Mouse (Mus musculus): ENCODE results near the gene Npw. TPM values are rescaled to one million over a fixed set of nuclear protein-coding genes. Genes with fewer than 3 reads are reported as not detected.
A peak's percentile ranks its signal among the peaks of the same experiment; 100 is the strongest.

Gene Npw
- total RNA-seq, 1 experiment from 2014 or later = not detected

DNA sequence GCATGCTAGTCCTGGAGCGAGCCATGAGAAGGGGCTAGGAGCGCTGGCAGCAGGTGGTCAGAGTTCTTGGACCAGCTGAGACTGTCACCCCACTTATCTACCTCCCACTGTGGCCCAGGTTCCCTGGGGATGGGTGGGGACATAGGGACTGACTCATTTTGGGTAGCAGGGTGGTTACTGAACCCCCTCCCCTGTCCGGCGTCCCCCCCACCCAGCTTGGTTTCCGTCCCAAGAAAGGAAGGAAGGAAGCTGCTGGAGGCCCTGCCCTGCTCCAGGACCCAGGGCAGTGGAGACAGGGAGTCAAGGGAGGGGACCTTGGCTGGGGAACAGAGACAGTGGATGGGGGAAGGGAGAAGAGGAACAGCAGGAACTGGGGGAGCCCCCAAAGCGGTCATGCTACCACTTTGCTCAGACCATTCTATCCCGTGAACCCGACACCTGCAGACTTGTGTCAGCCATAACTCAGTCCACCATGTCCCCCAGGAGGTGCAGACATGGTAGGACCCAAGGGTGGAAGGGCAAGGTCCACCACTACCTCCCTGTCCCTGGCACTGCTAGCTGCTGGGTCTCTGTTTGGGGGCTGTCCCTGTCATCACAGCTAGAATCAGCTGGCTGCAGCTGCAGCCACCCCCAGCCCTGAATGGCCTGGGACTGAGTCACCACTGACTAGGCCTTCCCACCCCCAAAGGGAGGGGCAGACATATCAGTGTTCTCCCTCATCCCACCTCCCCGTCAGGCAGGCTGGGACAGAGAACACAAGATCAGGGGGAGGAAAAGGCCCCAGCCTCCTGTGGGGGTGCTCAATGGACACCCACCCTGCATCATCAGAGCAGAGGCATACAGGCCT lies 13.2 kb downstream of the Npw start:
- ATAC-seq (replicated peaks; ENCODE audit: insufficient number of reproducible peaks, low FRiP score, low TSS enrichment, poor library complexity, severe bottlenecking) = no peak

DNA sequence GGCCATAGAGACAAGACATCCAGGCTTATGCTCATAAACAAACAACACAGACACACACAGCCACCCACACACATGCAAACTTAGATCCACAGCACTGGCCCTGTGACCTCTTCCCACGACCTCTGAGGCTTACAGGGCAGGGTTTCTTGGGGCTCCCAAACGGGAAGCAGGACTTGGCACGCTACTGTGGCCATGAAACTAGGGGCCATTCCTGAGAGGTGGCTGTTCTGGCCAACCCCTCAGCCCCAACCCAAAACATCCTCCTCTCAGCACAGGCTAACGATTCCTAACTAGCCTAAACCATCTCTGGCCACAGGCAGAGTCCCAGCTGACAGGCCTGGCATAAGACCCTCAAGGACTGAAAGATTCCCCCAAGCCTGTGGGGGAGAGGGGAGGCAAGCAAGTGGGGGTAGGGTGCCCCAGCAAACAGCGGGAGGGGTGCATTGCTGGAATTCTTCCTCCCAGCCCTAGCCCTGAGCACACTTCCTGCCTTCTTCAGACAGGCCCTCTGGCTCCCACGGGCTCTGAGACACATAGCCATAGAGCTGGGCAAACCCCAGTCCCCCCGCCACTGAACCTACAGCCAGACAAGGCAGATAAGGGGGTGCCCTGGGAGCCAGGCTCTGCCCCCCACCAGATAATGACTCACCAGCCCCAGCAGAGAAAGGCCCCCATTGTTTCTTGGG lies 14.1 kb downstream of the Npw start:
- ATAC-seq (replicated peaks; ENCODE audit: insufficient number of reproducible peaks, low FRiP score, low TSS enrichment, poor library complexity, severe bottlenecking) = no peak

DNA sequence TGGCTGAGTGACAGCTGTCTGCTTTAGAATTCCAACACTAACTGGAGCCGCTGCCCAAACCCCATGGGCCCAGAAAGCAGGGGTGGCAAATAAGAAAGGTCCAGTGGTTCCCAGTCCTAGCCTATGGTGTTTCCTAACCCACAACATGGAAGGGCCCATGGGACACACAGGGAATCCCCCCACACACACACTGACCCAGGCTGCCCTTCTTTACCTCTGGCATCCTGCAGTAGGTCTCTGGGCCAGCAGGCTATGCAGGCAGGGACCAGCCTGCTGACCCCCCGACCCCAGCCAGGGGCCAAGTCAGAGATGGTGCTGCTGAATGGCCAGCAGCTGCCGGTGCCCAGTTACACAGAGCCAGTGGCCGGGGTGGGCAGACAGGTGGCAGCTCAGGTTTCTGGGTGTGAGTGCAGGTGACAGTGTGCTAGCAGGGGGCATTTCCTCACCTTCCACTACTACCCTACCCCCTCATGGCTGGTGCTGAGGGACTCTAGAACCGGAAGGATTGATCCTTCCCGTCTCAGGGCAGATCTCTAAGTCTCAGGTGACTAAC lies 15.4 kb downstream of the Npw start:
- no peak for ATAC-seq (replicated peaks; ENCODE audit: insufficient number of reproducible peaks, low FRiP score, low TSS enrichment, poor library complexity, severe bottlenecking)

DNA sequence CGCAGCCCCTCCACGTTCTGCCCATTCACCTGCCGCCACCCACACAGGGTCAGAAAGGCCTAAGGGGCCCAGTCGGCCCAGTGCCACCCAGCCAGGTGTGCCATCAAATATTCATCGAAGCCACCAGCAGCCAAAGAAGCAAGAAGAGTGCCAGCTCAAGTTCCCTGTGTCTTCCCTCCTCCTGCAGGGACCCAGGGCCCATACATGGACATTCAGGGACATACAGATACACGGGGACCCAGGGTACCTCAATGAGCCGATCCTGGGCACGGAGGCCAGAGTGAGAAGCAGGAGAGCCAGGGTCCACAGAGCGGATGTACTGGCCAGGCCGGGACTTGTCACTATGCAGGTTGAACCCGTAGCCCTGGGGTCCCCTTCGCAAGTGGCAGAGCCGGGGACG lies 16.3 kb downstream of the Npw start:
- ATAC-seq (replicated peaks; ENCODE audit: insufficient number of reproducible peaks, low FRiP score, low TSS enrichment, poor library complexity, severe bottlenecking) = no peak

DNA sequence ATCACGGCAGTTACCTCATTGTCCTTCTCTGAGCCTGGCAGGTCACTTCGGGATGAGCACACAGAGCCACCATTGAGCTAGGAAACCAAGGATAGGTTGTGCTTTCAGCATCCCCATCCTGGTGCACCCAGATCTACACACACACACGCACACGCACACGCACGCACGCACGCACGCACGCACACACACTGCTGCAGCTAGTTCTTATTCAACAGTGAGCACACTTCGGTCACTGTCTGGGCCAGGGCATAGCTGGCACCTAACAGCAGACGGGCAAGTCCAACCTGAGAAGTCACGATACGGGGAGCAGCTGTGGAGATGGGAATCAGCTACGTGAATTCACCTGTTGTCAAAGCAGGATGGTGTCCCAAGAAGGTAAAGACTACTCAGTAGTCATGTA lies 17.7 kb downstream of the Npw start:
- ATAC-seq (replicated peaks; ENCODE audit: insufficient number of reproducible peaks, low FRiP score, low TSS enrichment, poor library complexity, severe bottlenecking) = no peak

DNA sequence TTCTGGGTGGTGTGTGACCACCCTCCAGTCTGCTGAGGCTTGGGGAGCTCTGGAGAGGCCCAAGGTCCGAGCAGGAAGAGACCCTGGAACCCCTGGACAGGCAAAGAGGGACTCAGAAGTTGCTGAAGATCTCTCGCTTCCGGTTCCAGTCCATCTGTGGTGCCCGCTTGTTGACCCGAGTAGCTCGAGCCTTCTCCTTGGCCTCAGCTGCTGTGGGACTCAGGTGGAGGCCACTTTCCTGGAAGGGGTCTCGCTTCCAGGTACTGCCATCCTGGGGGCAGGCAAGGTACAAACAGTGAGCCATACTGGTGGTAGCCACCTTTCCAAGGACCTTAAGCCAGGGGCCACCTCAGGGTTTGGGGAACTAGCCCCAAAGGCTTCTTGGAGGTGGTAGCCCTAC lies 18.1 kb downstream of the Npw start:
- ATAC-seq (replicated peaks; ENCODE audit: insufficient number of reproducible peaks, low FRiP score, low TSS enrichment, poor library complexity, severe bottlenecking) = no peak

DNA sequence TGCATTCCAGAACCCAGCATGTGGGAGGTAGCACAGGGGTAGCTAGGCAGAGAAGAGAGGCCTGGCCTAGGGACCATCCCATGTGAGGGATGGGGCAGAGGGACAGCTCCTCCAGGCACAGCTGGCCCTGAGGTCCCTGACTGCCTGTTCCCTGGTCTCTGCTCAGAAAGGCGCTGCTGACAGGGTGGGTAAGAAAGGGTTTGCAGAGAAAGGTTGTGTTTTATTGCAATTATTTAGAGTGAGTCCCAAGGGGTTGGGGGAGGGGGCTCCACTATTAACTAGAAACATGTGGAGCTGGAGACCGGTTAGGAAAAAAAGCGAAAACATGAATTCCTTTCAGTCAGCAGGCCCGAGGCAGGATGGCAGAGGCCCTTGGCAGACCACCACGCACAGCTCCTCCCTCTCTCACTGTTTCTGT lies 18.7 kb downstream of the Npw start:
- no peak for ATAC-seq (replicated peaks; ENCODE audit: insufficient number of reproducible peaks, low FRiP score, low TSS enrichment, poor library complexity, severe bottlenecking)

DNA sequence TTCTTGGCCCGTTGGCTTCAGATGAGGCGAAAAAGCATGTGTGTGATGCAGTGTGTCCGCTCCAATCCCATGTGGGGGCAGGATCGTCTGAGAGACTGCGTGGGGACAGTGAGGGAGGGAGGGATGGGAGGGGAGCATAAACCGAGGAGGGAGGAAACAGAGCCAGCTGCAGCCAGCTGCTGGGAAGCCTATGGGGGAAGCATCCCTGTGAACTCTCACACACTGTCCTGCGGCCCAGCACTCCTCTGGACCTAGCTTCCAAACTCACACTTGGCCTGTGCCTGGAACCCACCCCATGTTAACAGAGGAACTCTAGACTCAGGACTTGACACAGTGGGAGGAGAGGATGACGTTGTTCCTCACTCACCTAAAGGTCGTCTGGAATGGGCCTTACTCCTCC lies 19.4 kb downstream of the Npw start:
- ATAC-seq (replicated peaks; ENCODE audit: insufficient number of reproducible peaks, low FRiP score, low TSS enrichment, poor library complexity, severe bottlenecking) = no peak

DNA sequence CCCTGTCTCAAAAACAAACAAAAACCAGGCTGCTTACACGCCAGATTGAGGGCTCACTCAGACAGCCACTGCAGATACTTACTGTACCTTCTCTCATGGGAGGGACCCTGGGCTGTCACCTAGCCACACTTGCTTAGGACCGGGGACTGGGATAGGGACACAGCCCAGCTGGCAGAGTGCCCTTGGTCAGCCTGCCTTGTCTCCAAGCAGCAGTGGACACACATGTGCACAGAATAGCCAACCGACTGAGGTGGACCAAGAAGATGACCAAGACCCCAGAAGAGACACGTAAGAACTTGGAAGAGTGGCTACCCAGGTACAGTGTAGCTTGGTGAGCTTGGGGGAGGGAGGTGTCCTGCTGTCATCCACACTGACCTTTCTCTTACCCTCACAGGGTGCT lies 20.0 kb downstream of the Npw start:
- no peak for ATAC-seq (replicated peaks; ENCODE audit: insufficient number of reproducible peaks, low FRiP score, low TSS enrichment, poor library complexity, severe bottlenecking)

DNA sequence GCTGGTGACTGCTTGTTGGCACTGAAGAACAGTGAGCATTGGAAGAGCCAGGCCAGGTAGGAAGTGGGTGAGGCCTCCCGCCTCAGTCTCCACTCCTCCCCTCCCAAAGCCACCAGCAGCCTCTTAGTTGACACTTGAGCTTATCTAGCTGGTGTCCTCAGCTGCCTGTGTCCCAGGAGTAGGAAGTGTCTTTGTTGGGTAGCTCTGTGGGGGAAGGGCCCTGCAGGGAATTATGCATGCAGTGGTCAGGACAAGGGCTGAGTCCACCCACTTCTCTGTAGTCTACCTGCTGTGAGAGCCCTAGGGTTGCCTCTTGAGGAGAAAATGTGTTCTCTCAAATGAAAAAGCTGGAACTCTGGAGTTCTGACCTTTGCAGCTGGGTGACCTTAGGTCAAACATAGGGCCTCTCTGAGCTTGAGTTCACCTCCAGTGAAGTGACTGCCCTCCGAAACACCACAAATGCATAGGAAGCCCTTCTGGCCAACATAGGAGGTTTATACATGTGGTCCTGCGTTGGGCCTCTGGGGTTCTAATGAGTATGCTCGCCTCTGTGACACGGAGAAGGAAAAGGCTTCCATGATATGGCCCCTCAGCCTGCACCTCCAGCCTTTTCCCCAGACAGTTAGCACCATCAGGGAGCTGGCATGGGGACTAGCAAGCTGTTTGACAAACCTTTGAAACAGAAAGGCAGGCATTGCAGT lies 21.3 kb downstream of the Npw start:
- ATAC-seq (replicated peaks; ENCODE audit: insufficient number of reproducible peaks, low FRiP score, low TSS enrichment, poor library complexity, severe bottlenecking) = no peak

DNA sequence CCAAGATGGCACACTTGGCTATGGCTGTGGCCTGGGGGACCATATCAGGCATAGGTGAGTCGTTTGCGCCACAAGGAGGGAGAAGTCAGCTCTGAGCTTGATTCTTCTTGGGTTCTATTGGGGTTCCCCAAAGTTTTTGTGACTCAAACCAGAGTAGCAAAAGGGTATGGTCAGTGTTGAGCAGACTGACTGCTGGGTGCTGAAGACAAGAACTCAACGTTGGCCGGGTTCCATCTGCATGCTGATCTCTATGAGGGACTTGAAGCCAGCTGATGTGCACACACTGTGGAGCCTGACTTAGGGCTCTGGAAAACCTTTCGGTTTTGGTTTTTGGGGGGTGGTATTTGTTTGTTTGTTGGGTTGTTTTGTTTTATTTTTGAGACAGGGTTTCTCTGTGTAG lies 22.6 kb downstream of the Npw start:
- no peak for ATAC-seq (replicated peaks; ENCODE audit: insufficient number of reproducible peaks, low FRiP score, low TSS enrichment, poor library complexity, severe bottlenecking)

DNA sequence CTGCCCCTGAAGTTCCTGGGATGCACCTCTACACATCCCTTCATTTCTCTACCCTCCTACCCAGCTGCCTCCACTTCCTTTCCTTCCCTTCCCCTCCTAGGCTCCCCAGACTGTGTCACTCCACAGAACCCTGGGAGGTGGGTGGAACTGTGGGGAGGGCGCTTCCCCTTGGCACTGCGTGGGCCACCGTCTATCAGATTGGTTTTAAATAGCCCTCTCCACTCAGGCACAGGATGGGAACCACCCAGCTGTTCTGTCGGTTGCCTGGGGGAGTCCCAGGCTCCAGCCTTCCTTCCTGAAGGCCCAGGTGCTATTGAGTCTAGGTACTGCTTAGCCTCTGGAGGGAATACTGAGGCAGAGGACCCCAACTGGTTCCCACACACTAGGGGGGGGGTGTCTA lies 23.2 kb downstream of the Npw start:
- ATAC-seq (replicated peaks; ENCODE audit: insufficient number of reproducible peaks, low FRiP score, low TSS enrichment, poor library complexity, severe bottlenecking) = no peak

DNA sequence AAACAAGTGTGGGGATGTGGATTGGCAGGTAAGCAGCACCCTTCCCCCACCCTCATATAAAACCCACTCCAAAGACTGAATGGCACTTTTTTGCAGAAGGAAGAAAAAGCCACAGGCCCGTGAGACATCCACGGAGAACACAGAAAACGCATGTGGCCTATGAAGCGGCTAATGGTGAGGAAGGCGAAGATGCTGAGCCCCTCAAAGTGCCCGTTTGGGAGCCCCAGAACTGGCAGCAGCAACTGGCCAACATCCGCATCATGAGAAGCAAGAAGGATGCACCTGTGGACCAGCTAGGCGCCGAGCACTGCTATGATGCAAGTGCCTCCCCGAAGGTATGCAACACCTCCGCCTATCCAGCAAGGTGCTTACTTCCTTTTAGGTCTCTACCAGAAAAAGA lies 24.4 kb downstream of the Npw start:
- ATAC-seq (replicated peaks; ENCODE audit: insufficient number of reproducible peaks, low FRiP score, low TSS enrichment, poor library complexity, severe bottlenecking) = no peak

DNA sequence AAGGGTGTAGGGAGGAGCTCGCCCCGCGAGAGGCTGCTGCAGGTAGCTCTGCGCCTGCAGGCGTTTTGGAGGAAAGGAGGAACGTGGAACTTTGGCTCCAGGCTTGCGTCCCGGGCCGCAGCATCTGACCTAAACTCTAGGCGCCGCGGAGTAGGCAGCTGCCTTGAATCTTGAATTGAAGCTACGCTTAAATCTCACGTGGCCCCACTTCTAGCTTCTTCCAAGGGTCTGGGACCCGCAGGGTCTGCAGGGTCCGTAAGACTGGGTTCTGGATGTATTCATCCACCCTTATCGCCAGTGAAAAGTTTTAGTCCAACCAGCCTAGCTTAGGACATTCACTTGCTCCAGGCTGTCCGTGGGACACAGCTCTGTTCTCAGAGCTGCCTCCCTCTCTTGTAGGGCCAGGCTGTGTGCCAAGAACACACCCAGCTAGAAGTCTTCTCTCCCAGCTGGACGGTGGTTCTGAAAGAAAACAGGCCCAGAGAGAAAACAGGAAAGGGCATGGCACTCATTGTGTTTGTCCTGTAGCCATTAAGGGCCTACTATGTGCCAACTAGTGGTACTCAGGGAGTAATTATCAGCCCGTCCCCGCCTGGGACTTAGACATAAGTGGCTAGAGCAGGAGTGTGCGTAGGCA lies 25.3 kb downstream of the Npw start:
- ATAC-seq (replicated peaks; ENCODE audit: insufficient number of reproducible peaks, low FRiP score, low TSS enrichment, poor library complexity, severe bottlenecking) = no peak

DNA sequence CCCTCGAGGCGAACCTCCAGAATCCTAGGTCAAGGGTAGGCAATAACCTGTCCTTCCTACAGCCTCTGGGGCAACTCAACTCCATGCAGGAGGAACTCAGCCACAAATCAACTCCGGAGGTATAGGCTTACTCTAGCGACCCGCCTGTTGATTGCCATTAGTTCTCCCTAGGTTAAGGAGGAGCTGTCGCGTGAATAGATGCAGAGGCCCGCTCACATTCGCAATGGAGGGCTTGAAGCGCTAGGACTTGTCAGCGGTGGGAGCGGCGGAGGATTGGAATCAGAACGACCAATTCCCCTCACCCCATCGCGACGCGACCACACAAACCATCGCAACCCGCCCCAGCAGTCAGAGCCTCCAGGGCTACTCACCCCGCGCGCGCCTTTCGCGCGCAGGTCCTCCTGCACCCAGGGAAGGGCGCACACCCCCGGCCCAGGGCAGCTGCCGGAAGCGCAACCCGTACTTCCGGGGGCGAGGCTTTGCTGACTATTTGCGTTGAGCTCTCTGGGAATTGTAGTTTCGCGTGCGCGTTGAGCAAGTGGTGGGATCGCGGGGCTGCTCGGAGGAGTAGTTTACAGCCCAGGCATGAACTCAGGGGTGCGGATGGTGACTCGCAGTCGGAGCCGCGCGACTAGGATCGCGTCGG lies 26.0 kb downstream of the Npw start, which contains the start of the genes Tsc2 and Nthl1:
Gene Tsc2, minus strand, starts transcription at position 464 of the 646 bp plus-strand sequence.
Gene Nthl1, plus strand, starts transcription at position 514 of the 646 bp plus-strand sequence.
- ATAC-seq (replicated peaks; ENCODE audit: insufficient number of reproducible peaks, low FRiP score, low TSS enrichment, poor library complexity, severe bottlenecking) = peak; percentile 64

DNA sequence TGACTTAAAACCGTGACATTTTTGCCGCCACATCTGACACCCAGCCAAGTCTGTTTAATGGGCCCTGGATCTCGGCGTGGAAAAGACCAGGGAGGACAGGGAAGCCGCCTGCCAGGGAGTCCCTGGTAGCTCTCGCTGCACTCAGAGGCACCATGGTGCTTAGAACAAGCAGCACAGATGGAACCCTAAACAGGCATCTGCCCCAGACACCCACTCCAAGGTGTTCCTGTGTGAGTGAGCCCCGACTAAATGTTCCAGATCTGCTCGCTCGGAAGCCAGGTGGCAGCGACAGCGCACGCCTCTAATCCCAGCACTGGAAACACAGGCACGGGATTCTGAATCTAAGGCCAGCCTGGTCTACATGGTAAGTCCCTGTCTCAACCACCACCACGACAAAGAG lies 28.2 kb downstream of the Npw start:
- ATAC-seq (replicated peaks; ENCODE audit: insufficient number of reproducible peaks, low FRiP score, low TSS enrichment, poor library complexity, severe bottlenecking) = no peak

DNA sequence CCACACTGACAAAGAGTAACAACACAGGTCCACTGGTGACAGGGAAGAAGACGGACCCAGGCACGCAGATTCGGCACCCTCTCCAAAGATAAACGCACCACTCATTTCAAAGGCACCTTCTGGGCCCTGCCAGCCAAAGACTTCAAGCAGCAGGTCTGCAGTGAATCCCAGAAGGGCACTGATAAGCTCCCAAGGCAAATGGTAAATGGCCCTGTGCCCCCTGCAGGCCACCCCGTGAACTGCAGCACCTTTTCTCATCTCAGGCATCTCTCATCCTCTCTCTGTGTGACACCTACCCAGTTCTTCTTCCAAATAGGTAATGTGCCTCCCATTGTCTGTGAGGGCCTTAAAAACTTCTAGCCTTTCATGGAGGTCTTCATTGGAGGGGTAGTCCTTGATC lies 29.6 kb downstream of the Npw start:
- ATAC-seq (replicated peaks; ENCODE audit: insufficient number of reproducible peaks, low FRiP score, low TSS enrichment, poor library complexity, severe bottlenecking) = peak; percentile 71

DNA sequence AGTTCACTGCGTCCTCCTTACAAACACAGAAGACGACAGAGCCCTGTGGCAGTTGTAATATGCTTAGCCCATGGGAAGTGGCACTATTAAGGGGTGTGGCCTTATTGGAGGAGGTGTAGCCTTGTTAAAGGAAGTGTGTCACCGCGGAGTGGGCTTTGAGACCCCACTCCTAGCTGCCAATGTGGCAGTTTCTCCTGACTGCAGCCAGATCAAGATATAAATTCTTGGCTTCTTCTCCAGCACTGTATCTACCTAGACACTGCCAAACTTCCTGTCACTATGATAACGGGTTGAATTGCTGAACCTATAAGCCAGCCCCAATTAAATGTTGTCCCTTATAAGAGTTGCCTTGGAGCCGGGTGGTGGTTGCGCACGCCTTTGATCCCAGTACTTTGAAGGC lies 32.8 kb downstream of the Npw start:
- ATAC-seq (replicated peaks; ENCODE audit: insufficient number of reproducible peaks, low FRiP score, low TSS enrichment, poor library complexity, severe bottlenecking) = no peak
